Mouse (Mus musculus) embryonic facial prominence, embryonic 11.5 days (tissue): Measurements from ENCODE around the gene Tfb2m. TPM values are rescaled to one million over a fixed set of nuclear protein-coding genes. Genes with fewer than 3 reads are reported as not detected.

Experiments used
- ATAC-seq: fragments of 200-750 bp; cut with Nextera tagmentation; replicated peaks from 2 replicates; pipeline ENCODE4 v1.8.0; 2017; ENCODE audit warnings: low read depth; ENCODE audit not compliant: insufficient number of reproducible peaks, low FRiP score, low TSS enrichment
- DNase-seq: peaks from one replicate; pipeline ENCODE4 v3.0.0-alpha.2; 2015; ENCODE audit warnings: low spot score
- H3K27ac ChIP-seq: fragments of 300-500 bp; sonication (generic); replicated peaks from 2 replicates; pipeline ENCODE4 v1.5.1; 2014; ENCODE audit warnings: mild to moderate bottlenecking, low read depth, low read length, control low read depth
- H3K27me3 ChIP-seq: fragments of 300-500 bp; sonication (generic); 2 replicates; pipeline ENCODE4 v1.6.1; 2014; ENCODE audit warnings: mild to moderate bottlenecking, low read length, moderate library complexity, mixed read lengths; ENCODE audit not compliant: control insufficient read depth, insufficient read depth
- H3K36me3 ChIP-seq: fragments of 300-500 bp; sonication (generic); replicated peaks from 2 replicates; pipeline ENCODE4 v1.6.1; 2014; ENCODE audit warnings: low read depth, mild to moderate bottlenecking, low read length, moderate library complexity, mixed read lengths; ENCODE audit not compliant: control insufficient read depth, insufficient read depth
- H3K4me1 ChIP-seq: fragments of 300-500 bp; sonication (generic); 2 replicates; pipeline ENCODE4 v1.6.1; 2014; ENCODE audit warnings: low read length, mixed read lengths; ENCODE audit not compliant: control insufficient read depth, insufficient read depth
- H3K4me2 ChIP-seq: fragments of 300-500 bp; sonication (generic); 2 replicates; pipeline ENCODE4 v1.6.1; 2014; ENCODE audit warnings: low read depth, mild to moderate bottlenecking, control low read depth, low read length, moderate library complexity
- H3K4me3 ChIP-seq: fragments of 300-500 bp; sonication (generic); 2 replicates; pipeline ENCODE4 v1.5.1; 2014; ENCODE audit warnings: low read depth, low read length, control low read depth
- H3K9ac ChIP-seq: fragments of 300-500 bp; sonication (generic); replicated peaks from 2 replicates; pipeline ENCODE4 v1.6.1; 2014; ENCODE audit warnings: mild to moderate bottlenecking, control low read depth, low read length
- H3K9me3 ChIP-seq: fragments of 300-500 bp; sonication (generic); replicated peaks from 2 replicates; pipeline ENCODE4 v1.6.1; 2016; ENCODE audit warnings: mild to moderate bottlenecking, low read length, inconsistent platforms, mixed read lengths; ENCODE audit not compliant: control insufficient read depth
- WGBS: fragments of 180-500 bp; shearing (Covaris S2); extraction: QIAGEN DNeasy Blood & Tissue Kit; methylation state at CpG from one replicate; pipeline ENCODE4 v1.1.7; 2014; 5-methylcytosine and 5-hydroxymethylcytosine counted together
- polyA plus RNA-seq: library from polyadenylated mRNA; unstranded; fragments of >200 nt; fragmentation: Nextera tagmentation; extraction: Ambion mirVana; gene quantifications from 2 replicates; pipeline ENCODE4 v1.2.1, GENCODE M21; 2014

Gene Tfb2m
- polyA plus RNA-seq, 1 experiment from 2014 or later = 38.5 TPM

GRCm38 (mm10) chr1:179568690-179569398 is 22.8 kb upstream of the Tfb2m start:
- DNase-seq (no peak), ATAC-seq (no peak)
- no peak overlapping the region for H3K27ac ChIP-seq
- WGBS = 81% methylated on average over 4 of the region's 4 CpGs
- H3K4me1 ChIP-seq = no peaks in the 10 kb centered on the region
- no peak overlapping the region for H3K9ac ChIP-seq
- no peaks in the 10 kb centered on the region for H3K36me3 ChIP-seq
- no peak overlapping the region for H3K4me3 ChIP-seq
- H3K4me2 ChIP-seq = no peak overlapping the region
- H3K27me3 ChIP-seq = no peaks in the 10 kb centered on the region
- no peaks in the 10 kb centered on the region for H3K9me3 ChIP-seq

- H3K36me3 ChIP-seq = no peaks in the 10 kb centered on the region
- 56% methylated on average over 7 of the region's 7 CpGs for WGBS
- no peak overlapping the region for H3K4me2 ChIP-seq
- H3K4me3 ChIP-seq = no peak overlapping the region
- 0 out of 2 replicates have a peak, but pooled peaks have one; percentile 32 for ATAC-seq
- no peak overlapping the region for H3K27ac ChIP-seq
- no peak for DNase-seq
- H3K4me1 ChIP-seq = no peaks in the 10 kb centered on the region
- H3K27me3 ChIP-seq = no peaks in the 10 kb centered on the region
- H3K9me3 ChIP-seq = no peaks in the 10 kb centered on the region
- H3K9ac ChIP-seq = no peak overlapping the region
Measured at GRCm38 (mm10) chr1:179567558-179567957, 21.5 kb upstream of the Tfb2m start.

DNA sequence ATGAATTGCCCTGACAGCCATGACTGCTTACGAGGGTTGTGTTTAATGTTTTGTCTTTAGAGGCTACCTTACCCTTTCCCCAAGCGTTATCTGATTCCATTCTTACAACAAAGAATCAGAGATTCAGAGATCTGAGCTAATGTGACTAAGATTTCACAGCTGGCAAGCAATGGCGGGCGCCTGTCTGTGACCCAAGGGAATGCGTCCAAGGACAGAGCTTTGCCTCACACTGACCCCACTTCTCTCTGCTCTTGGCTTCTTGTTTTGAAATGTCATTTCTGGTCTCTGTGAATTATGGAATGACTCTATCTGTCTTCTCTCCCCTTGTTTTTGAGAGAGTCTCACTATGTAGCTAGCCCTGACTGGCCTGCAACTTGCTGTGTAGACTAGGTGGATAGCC is 17.9 kb upstream of the Tfb2m start:
- Histone ChIP-seq H3K9ac (no peak overlapping the region), H3K4me1 (no peaks in the 10 kb centered on the region), H3K4me3 (no peak overlapping the region), H3K27me3 (no peaks in the 10 kb centered on the region), H3K4me2 (no peak overlapping the region), H3K9me3 (no peaks in the 10 kb centered on the region), H3K36me3 (no peaks in the 10 kb centered on the region), H3K27ac (no peak overlapping the region)
- 71% methylated on average over 5 of the region's 5 CpGs for WGBS
- ATAC-seq (no peak), DNase-seq (no peak)

GRCm38 (mm10) chr1:179563211-179563610 is 17.1 kb upstream of the Tfb2m start:
- 71% methylated on average over 4 of the region's 4 CpGs for WGBS
- ATAC-seq (no peak), DNase-seq (no peak)
- H3K9ac ChIP-seq = no peak overlapping the region
- H3K9me3 ChIP-seq = no peaks in the 10 kb centered on the region
- no peaks in the 10 kb centered on the region for H3K27me3 ChIP-seq
- H3K36me3 ChIP-seq = no peaks in the 10 kb centered on the region
- H3K27ac ChIP-seq = no peak overlapping the region
- H3K4me1 ChIP-seq = no peaks in the 10 kb centered on the region
- no peak overlapping the region for H3K4me3 ChIP-seq
- no peak overlapping the region for H3K4me2 ChIP-seq

DNA sequence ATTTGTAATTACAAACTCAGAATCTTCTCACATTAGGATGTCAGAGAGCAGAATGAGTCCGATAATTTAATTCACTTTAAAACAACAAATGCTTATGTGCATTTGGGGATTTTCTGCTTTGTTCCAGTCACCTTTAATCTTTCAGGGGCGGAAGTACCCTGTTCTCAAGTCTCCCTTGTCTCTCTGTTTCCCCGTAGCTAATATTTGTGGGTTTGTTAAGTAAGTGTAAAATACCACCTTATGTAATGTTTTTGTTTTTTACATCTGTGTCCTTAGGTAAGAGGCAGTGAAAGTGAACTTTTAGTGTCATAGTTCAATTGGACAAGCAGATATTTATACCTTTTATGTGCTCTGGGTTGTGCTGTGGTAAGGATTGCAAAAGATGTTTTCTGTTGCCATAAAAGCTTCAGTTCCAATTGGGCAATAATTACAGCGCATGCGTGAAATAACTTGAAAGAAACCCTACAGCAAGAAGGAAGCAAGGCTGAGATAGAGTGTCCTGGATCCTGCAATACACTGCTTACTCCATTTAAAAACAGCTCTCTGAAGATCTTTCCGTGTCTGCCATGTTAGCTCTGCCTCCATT is 14.9 kb upstream of the Tfb2m start:
- Histone ChIP-seq H3K9ac (no peak overlapping the region), H3K4me1 (no peaks in the 10 kb centered on the region), H3K27ac (no peak overlapping the region), H3K36me3 (no peaks in the 10 kb centered on the region), H3K4me3 (no peak overlapping the region), H3K4me2 (no peak overlapping the region), H3K27me3 (no peaks in the 10 kb centered on the region), H3K9me3 (no peaks in the 10 kb centered on the region)
- 86% methylated on average over 6 of the region's 6 CpGs for WGBS
- DNase-seq (no peak), ATAC-seq (no peak)

DNA sequence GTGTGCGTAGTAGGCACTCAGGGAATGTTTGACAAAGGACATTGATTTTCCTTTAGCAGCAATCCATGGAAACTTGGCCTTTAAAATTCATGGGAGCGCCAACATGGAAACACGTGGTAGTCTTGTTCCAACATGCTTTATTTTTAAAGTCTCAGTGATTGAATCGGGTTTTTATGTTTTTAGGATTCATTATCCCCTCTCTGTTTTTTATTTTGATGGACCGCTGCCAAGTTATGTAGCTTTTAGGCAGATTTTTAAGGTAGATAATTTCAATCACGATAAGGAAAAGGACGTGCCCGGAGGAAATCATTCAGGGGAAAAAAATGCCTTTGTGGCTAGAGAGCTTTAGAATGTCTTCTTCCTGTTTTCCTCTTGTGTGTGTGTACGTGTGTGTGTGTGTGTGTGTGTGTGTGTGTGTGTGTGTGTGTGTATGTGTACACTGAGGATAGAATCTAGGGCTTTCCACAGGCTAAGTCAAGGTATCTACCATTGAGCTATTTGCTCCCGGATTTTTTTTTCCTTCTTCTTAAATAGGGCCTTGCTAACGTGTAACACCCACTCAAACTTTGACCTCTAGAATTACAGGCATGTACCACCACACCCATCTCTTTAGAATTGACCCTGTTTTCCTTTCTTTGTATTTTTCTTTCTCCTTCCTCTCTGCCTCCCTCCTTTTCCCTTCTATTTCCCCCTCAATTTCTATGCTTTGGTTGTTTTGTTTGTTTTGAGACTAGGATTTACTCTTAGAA is 13.6 kb upstream of the Tfb2m start:
- no peak for DNase-seq
- H3K9ac ChIP-seq = no peak overlapping the region
- H3K4me2 ChIP-seq = no peak overlapping the region
- no peak overlapping the region for H3K27ac ChIP-seq
- no peaks in the 10 kb centered on the region for H3K36me3 ChIP-seq
- no peaks in the 10 kb centered on the region for H3K4me1 ChIP-seq
- ATAC-seq = no peak
- WGBS = 84% methylated on average over 11 of the region's 11 CpGs
- no peaks in the 10 kb centered on the region for H3K27me3 ChIP-seq
- no peaks in the 10 kb centered on the region for H3K9me3 ChIP-seq
- H3K4me3 ChIP-seq = no peak overlapping the region

- Histone ChIP-seq H3K4me1 (no peaks in the 10 kb centered on the region), H3K9me3 (no peaks in the 10 kb centered on the region), H3K4me2 (no peak overlapping the region), H3K9ac (no peak overlapping the region), H3K36me3 (no peaks in the 10 kb centered on the region), H3K27me3 (no peaks in the 10 kb centered on the region), H3K27ac (no peak overlapping the region), H3K4me3 (no peak overlapping the region)
- DNase-seq = no peak
- WGBS = 86% methylated on average over 3 of the region's 3 CpGs
- ATAC-seq = no peak
Measured at GRCm38 (mm10) chr1:179556921-179557320, 10.9 kb upstream of the Tfb2m start.

- DNase-seq = no peak
- 81% methylated on average over 4 of the region's 4 CpGs for WGBS
- no peak for ATAC-seq
Measured at GRCm38 (mm10) chr1:179553949-179554347, 7.9 kb upstream of the Tfb2m start.

More at GRCm38 (mm10) chr1:179553949-179554347, 7.9 kb upstream of the Tfb2m start:
- Histone ChIP-seq H3K27ac (no peak overlapping the region), H3K9me3 (no peaks in the 10 kb centered on the region), H3K27me3 (no peaks in the 10 kb centered on the region), H3K36me3 (no peaks in the 10 kb centered on the region), H3K4me3 (no peak overlapping the region), H3K9ac (no peak overlapping the region), H3K4me1 (no peaks in the 10 kb centered on the region), H3K4me2 (no peak overlapping the region)
